Mouse (Mus musculus): ENCODE data around the gene 1700009N14Rik. TPM values are rescaled to one million over a fixed set of nuclear protein-coding genes. Genes with fewer than 3 reads are reported as not detected.

The 1700009N14Rik gene
- total and polyA plus RNA-seq, 3 experiments: not detected

- no peak overlapping the region for H3K27ac ChIP-seq (ENCODE audit: control insufficient read depth, low read depth, low read length)
- DNase-seq (ENCODE audit: low read depth, low spot score): no peak
- H3K79me2 ChIP-seq (ENCODE audit: control insufficient read depth, insufficient read depth, low read length, poor library complexity): no peaks in the 10 kb centered on the region
- no peaks in the 10 kb centered on the region for H3K27me3 ChIP-seq (ENCODE audit: control insufficient read depth in 1 of 2, insufficient read depth in 2 of 2, low read length in 2 of 2)
- TF ChIP-seq ZMIZ1 (IDR thresholded peaks at IDR 0.05; ENCODE audit: low read depth, low read length): no peak
- no peak for TF ChIP-seq RAD21 (IDR thresholded peaks at IDR 0.05; ENCODE audit: low read depth, low read length)
- no peak for TF ChIP-seq GATA1 (IDR thresholded peaks at IDR 0.05; ENCODE audit: low read depth, low read length)
- TF ChIP-seq MAFK (IDR thresholded peaks at IDR 0.05; ENCODE audit: borderline replicate concordance, low read depth, low read length): no peak
- TF ChIP-seq POLR2AphosphoS5 (IDR thresholded peaks at IDR 0.05; ENCODE audit: borderline replicate concordance, low read depth, low read length): no peak
- TF ChIP-seq SIN3A (IDR thresholded peaks at IDR 0.05; ENCODE audit: low read length): no peak
- no peak for TF ChIP-seq JUND (IDR thresholded peaks at IDR 0.05; ENCODE audit: low read depth, low read length)
- TF ChIP-seq KAT2A (conservative IDR thresholded peaks at IDR 0.05; ENCODE audit: low read depth, low read length): no peak
- no peak for TF ChIP-seq E2F4 (IDR thresholded peaks at IDR 0.05; ENCODE audit: borderline replicate concordance, low read depth, low read length)
- no peak for TF ChIP-seq CTCF (IDR thresholded peaks at IDR 0.05 in 2 of 3, conservative IDR thresholded peaks at IDR 0.05 in 1 of 3; ENCODE audit: control insufficient read depth in 1 of 3, insufficient read depth in 1 of 3, low read depth in 2 of 3, low read length in 3 of 3, poor library complexity in 1 of 3, severe bottlenecking in 1 of 3)
- TF ChIP-seq CHD1 (IDR thresholded peaks at IDR 0.05; ENCODE audit: low read depth, low read length): no peak
- TF ChIP-seq GABPA (IDR thresholded peaks at IDR 0.05; ENCODE audit: low read depth, low read length): no peak
- no peaks in the 10 kb centered on the region for H3K4me1 ChIP-seq (ENCODE audit: control insufficient read depth in 1 of 2, insufficient read depth in 2 of 2, low read length in 2 of 2)
- no peak overlapping the region for H3K4me3 ChIP-seq (ENCODE audit: control insufficient read depth in 1 of 2, insufficient read depth in 1 of 2, low read depth in 2 of 2, low read length in 2 of 2)
- H3K36me3 ChIP-seq (ENCODE audit: control insufficient read depth in 1 of 2, insufficient read depth in 2 of 2, low read length in 2 of 2): no peaks in the 10 kb centered on the region
- no peaks in the 10 kb centered on the region for H3K9me3 ChIP-seq (replicated peaks; ENCODE audit: insufficient read depth, low read length)
- H3K9ac ChIP-seq (ENCODE audit: control insufficient read depth, low read depth, low read length, poor library complexity, severe bottlenecking): no peak overlapping the region
Observed at GRCm38 (mm10) chr4:39474291-39474690, 24.2 kb downstream of the 1700009N14Rik start.

DNA sequence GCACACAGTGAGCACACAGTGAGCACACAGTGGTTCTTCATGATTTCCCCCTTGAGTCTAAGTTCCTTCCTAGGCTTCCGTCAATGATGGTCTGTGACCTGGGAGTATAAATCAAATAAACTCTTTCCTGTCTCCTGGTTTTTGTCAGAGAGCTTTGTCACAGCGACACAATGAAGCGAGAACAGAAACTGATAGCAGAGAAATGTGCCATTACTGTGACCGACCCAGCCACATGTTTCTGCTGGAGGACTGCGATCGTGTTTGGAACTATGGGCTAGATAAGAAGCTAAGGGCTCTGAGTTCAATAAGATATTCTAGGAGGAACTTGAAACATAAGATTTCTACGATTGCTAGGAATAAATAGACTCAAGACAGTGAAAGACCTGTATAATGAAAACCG lies 36.3 kb downstream of the 1700009N14Rik start:
- no peak for TF ChIP-seq JUND (IDR thresholded peaks at IDR 0.05; ENCODE audit: low read depth, low read length)
- no peak for TF ChIP-seq NRF1 (IDR thresholded peaks at IDR 0.05; ENCODE audit: insufficient read depth, low read depth, low read length, poor library complexity, severe bottlenecking)
- Histone ChIP-seq H3K9ac (ENCODE audit: control insufficient read depth, low read depth, low read length, poor library complexity, severe bottlenecking) (no peak overlapping the region), H3K27me3 (ENCODE audit: control insufficient read depth in 1 of 2, insufficient read depth in 2 of 2, low read length in 2 of 2) (no peaks in the 10 kb centered on the region), H3K4me1 (ENCODE audit: control insufficient read depth in 1 of 2, insufficient read depth in 2 of 2, low read length in 2 of 2) (no peaks in the 10 kb centered on the region), H3K9me3 (replicated peaks; ENCODE audit: insufficient read depth, low read length) (no peaks in the 10 kb centered on the region), H3K79me2 (ENCODE audit: control insufficient read depth, insufficient read depth, low read length, poor library complexity) (no peaks in the 10 kb centered on the region), H3K27ac (ENCODE audit: control insufficient read depth, low read depth, low read length) (no peak overlapping the region), H3K4me3 (ENCODE audit: control insufficient read depth in 1 of 2, insufficient read depth in 1 of 2, low read depth in 2 of 2, low read length in 2 of 2) (no peak overlapping the region), H3K36me3 (ENCODE audit: control insufficient read depth in 1 of 2, insufficient read depth in 2 of 2, low read length in 2 of 2) (no peaks in the 10 kb centered on the region)
- DNase-seq (ENCODE audit: low read depth, low spot score): no peak

- H3K4me3 ChIP-seq (ENCODE audit: control insufficient read depth in 1 of 2, insufficient read depth in 1 of 2, low read depth in 2 of 2, low read length in 2 of 2): no peak overlapping the region
- no peaks in the 10 kb centered on the region for H3K79me2 ChIP-seq (ENCODE audit: control insufficient read depth, insufficient read depth, low read length, poor library complexity)
- H3K9me3 ChIP-seq (replicated peaks; ENCODE audit: insufficient read depth, low read length): no peaks in the 10 kb centered on the region
- DNase-seq (ENCODE audit: low read depth, low spot score): no peak
- no peak overlapping the region for H3K9ac ChIP-seq (ENCODE audit: control insufficient read depth, low read depth, low read length, poor library complexity, severe bottlenecking)
- no peaks in the 10 kb centered on the region for H3K27me3 ChIP-seq (ENCODE audit: control insufficient read depth in 1 of 2, insufficient read depth in 2 of 2, low read length in 2 of 2)
- no peaks in the 10 kb centered on the region for H3K4me1 ChIP-seq (ENCODE audit: control insufficient read depth in 1 of 2, insufficient read depth in 2 of 2, low read length in 2 of 2)
- H3K36me3 ChIP-seq (ENCODE audit: control insufficient read depth in 1 of 2, insufficient read depth in 2 of 2, low read length in 2 of 2): no peaks in the 10 kb centered on the region
- TF ChIP-seq NRF1 (IDR thresholded peaks at IDR 0.05; ENCODE audit: insufficient read depth, low read depth, low read length, poor library complexity, severe bottlenecking) (no peak), GABPA (IDR thresholded peaks at IDR 0.05; ENCODE audit: low read depth, low read length) (no peak), POLR2A (IDR thresholded peaks at IDR 0.05; ENCODE audit: control insufficient read depth in 1 of 2, insufficient read depth in 1 of 2, low read depth in 1 of 2, low read length in 2 of 2, poor library complexity in 1 of 2) (no peak), HCFC1 (IDR thresholded peaks at IDR 0.05; ENCODE audit: low read depth, low read length) (no peak), MAZ (IDR thresholded peaks at IDR 0.05; ENCODE audit: low read depth, low read length) (no peak), MYC (IDR thresholded peaks at IDR 0.05; ENCODE audit: low read depth, low read length) (no peak), E2F4 (IDR thresholded peaks at IDR 0.05; ENCODE audit: borderline replicate concordance, low read depth, low read length) (no peak), POLR2AphosphoS5 (IDR thresholded peaks at IDR 0.05; ENCODE audit: borderline replicate concordance, low read depth, low read length) (no peak), MEF2A (IDR thresholded peaks at IDR 0.05; ENCODE audit: extremely low read depth, insufficient replicate concordance, low read depth, low read length, poor library complexity, severe bottlenecking) (no peak), ZC3H11A (IDR thresholded peaks at IDR 0.05; ENCODE audit: low read depth, low read length) (no peak), EP300 (IDR thresholded peaks at IDR 0.05; ENCODE audit: low read depth in 1 of 2, low read length in 2 of 2) (no peak), CHD2 (IDR thresholded peaks at IDR 0.05; ENCODE audit: low read length) (no peak), ZNF384 (IDR thresholded peaks at IDR 0.05; ENCODE audit: low read depth, low read length) (no peak), UBTF (IDR thresholded peaks at IDR 0.05; ENCODE audit: borderline replicate concordance, insufficient read depth, low read depth, low read length) (no peak), SIN3A (IDR thresholded peaks at IDR 0.05; ENCODE audit: low read length) (no peak), GATA1 (IDR thresholded peaks at IDR 0.05; ENCODE audit: low read depth, low read length) (no peak)
- H3K27ac ChIP-seq (ENCODE audit: control insufficient read depth, low read depth, low read length): no peak overlapping the region
Observed at GRCm38 (mm10) chr4:39493596-39493995, 43.5 kb downstream of the 1700009N14Rik start.

All from MEL (cell line).